Mouse (Mus musculus) frontal cortex, postnatal 25 days (tissue): ENCODE results near the gene Gcc2.
"Not testable (repeated sequence)": the region's sequence is repeated elsewhere in the genome, so short reads cannot be mapped to it uniquely, and the experiment has no call there.

Experiments
- DNase-seq, 2 experiments: peaks; one replicate each; pipeline ENCODE4 v3.0.0; 2022; ENCODE audit warnings: low spot score in 2 of 2

Gene Gcc2

GRCm38 (mm10) chr10:58231779-58232640 lies 23.3 kb upstream of the Gcc2 start:
- DNase-seq, result peak; percentile 61 to 69

GRCm38 (mm10) chr10:58232641-58232969 lies 22.7 kb upstream of the Gcc2 start, which contains the start of gene Duxf3:
Duxf3 (minus strand) TSS chr10:58232675.
- DNase-seq, result not testable (repeated sequence)

GRCm38 (mm10) chr10:58233054-58233739 lies 22.1 kb upstream of the Gcc2 start:
- DNase-seq, result not testable (repeated sequence)

GRCm38 (mm10) chr10:58233740-58234121 lies 21.6 kb upstream of the Gcc2 start:
- not testable (repeated sequence) for DNase-seq

- not testable (repeated sequence) for DNase-seq
Measured at GRCm38 (mm10) chr10:58234985-58235384, 20.3 kb upstream of the Gcc2 start.

- DNase-seq, result no peak
Measured at GRCm38 (mm10) chr10:58236613-58237012, 18.7 kb upstream of the Gcc2 start, which contains the start of gene Gm4981. Gm4981 (minus strand) TSS chr10:58236701.

- peak; percentile 42 to 60 for DNase-seq
Measured at GRCm38 (mm10) chr10:58238984-58239740, 16.1 kb upstream of the Gcc2 start.

- no peak for DNase-seq
Measured at GRCm38 (mm10) chr10:58249535-58249934, 5.8 kb upstream of the Gcc2 start.

- no peak for DNase-seq
Measured at GRCm38 (mm10) chr10:58254635-58255175, 592 bp upstream of the Gcc2 start.

GRCm38 (mm10) chr10:58255954-58256353 lies 657 bp downstream of the Gcc2 start:
- no peak for DNase-seq

- DNase-seq, result no peak
Measured at GRCm38 (mm10) chr10:58258466-58258865, 3.2 kb downstream of the Gcc2 start.

- DNase-seq, result no peak
Measured at GRCm38 (mm10) chr10:58282238-58282637, 26.9 kb downstream of the Gcc2 start.

- DNase-seq, result no peak
Measured at GRCm38 (mm10) chr10:58290742-58291141, 35.4 kb downstream of the Gcc2 start.

- DNase-seq, result peak in 1 of 2 experiments; percentile 12
Measured at GRCm38 (mm10) chr10:58294246-58294645, 38.9 kb downstream of the Gcc2 start.

GRCm38 (mm10) chr10:58295605-58296004 lies 40.3 kb downstream of the Gcc2 start:
- DNase-seq, result no peak

- no peak for DNase-seq
Measured at GRCm38 (mm10) chr10:58304996-58305395, 49.7 kb downstream of the Gcc2 start.

GRCm38 (mm10) chr10:58306897-58307296 lies 51.6 kb downstream of the Gcc2 start:
- no peak for DNase-seq

GRCm38 (mm10) chr10:58310791-58311190 lies 55.5 kb downstream of the Gcc2 start:
- DNase-seq, result no peak

- no peak for DNase-seq
Measured at GRCm38 (mm10) chr10:58312887-58313286, 57.6 kb downstream of the Gcc2 start.

- DNase-seq, result no peak
Measured at GRCm38 (mm10) chr10:58320881-58321280, 65.6 kb downstream of the Gcc2 start.

GRCm38 (mm10) chr10:58322361-58323027 lies 67.2 kb downstream of the Gcc2 start:
- DNase-seq, result no peak
